Mouse (Mus musculus): ENCODE measurements around the gene Frmd6. TPM values are rescaled to one million over a fixed set of nuclear protein-coding genes. Genes with fewer than 3 reads are reported as not detected.

Gene Frmd6
- polyA plus RNA-seq (2015; fragmentation: Nextera tagmentation; extraction: Ambion mirVana) = 60.1 and 61.6 TPM in 2 replicates

DNA sequence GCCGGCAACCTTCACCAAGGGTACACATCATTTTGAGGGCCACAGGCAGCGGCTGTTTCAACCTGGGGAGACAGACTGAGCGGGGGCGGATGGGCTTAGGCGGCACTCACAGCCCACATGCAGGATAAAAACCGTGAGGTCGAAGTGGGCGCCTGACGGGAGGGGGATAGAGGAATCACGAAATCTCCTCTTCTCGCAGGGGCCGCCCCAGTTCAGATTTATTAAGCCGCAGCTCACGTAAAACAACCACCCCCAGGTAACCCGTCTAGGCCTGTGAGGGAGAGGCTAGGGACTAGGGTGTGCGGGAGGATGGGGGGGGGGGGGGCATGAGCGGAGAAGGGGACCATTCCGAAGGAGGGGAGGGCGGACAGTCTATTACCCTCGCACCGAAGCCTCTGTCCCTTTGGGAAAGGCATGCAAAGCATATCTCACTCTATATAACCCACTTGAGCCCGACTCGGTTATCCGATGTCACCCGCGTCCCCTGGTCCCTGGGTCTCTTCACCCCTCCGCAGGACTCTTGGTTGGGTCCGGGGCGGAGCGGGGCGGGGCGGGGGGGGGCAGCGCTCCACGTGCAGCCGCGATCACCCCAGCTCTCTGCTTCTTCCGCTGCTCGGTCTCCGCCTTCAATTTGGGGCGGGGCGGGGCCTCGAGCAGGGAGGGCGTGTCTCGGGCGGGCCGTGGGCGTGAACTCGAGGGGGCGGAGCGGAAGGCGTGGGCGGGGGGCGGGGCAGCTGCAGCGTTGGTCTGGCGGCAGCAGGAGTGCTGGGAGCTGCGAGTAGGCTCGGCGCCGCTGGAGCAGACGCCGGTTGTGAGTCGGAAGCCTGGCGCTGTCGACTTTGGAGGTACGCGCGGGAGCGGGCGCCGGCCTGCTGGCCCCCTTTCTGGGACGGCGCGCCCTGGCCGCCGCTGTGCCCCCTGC lies at the start of gene Frmd6:
Frmd6 (plus strand) TSS at position 786 of the 922 bp plus-strand sequence.
- Histone ChIP-seq H3K27me3 (no peaks in the 10 kb centered on the region), H3K36me3 (no peaks in the 10 kb centered on the region), H3K4me1 (peaks cover 28% of the 10 kb centered on the region), H3K9ac (peak within 1 kb of the TSS; percentile 93), H3K27ac (replicated peaks) (peak within 1 kb of the TSS; percentile 99), H3K9me3 (replicated peaks) (no peaks in the 10 kb centered on the region), H3K4me3 (replicated peaks) (peak within 1 kb of the TSS; percentile 92), H3K4me2 (replicated peaks) (peak within 1 kb of the TSS; percentile 67)
- peak; percentile 94 for ATAC-seq (ENCODE audit: insufficient number of reproducible peaks, low FRiP score, low TSS enrichment, low read depth)
- WGBS = under 1% methylated on average over 63 of the region's 75 CpGs

DNA sequence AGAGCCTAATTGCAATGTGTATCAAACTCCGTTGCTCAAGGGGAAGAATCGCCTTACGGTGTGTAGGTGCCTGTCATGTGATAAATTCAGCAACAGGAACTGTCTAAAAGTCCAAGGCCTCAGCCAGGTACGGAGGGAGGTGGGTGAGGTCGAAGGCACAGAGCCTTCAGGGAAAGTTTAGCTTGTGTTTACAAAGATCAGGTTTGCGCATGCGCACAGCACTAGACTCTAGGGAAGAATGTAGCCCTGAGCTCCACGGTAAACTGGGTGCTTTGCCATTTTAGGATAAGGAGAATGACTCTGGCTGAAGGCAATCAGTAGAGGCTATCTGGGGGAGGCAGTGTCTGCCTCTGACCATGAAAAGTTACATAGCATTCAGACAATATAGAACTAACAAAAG lies 49.7 kb upstream of the Frmd6 start:
- Histone ChIP-seq H3K9me3 (replicated peaks) (no peaks in the 10 kb centered on the region), H3K4me1 (no peaks in the 10 kb centered on the region), H3K36me3 (no peaks in the 10 kb centered on the region), H3K27me3 (no peaks in the 10 kb centered on the region), H3K27ac (replicated peaks) (no peak overlapping the region), H3K4me2 (replicated peaks) (no peak overlapping the region), H3K9ac (no peak overlapping the region), H3K4me3 (replicated peaks) (no peak overlapping the region)
- ATAC-seq (ENCODE audit: insufficient number of reproducible peaks, low FRiP score, low TSS enrichment, low read depth) = no peak
- WGBS = 75% methylated on average over 8 of the region's 8 CpGs

DNA sequence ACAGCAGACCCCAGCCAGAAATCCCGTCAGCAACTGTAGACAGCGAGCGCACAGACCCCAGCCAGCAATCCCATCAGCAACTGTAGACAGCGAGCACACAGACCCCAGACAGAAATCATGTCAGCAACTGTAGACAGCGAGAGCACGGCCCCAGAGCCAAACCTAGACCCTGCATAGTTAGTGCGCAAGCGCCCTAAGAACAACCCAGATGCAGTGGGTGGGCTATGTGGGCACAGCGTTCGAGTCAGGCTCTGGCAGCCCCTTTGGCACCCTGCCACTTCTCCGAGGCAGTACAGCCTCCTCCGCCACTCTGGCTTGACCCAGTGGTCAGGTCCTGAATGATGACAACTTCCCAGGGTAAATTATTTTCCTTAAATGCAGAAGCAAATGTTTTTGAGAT lies 48.6 kb upstream of the Frmd6 start:
- ATAC-seq (ENCODE audit: insufficient number of reproducible peaks, low FRiP score, low TSS enrichment, low read depth) = no peak
- H3K4me2 ChIP-seq (replicated peaks) = no peak overlapping the region
- no peaks in the 10 kb centered on the region for H3K9me3 ChIP-seq (replicated peaks)
- no peaks in the 10 kb centered on the region for H3K27me3 ChIP-seq
- H3K4me1 ChIP-seq = no peaks in the 10 kb centered on the region
- WGBS = 68% methylated on average over 12 of the region's 12 CpGs
- H3K4me3 ChIP-seq (replicated peaks) = no peak overlapping the region
- H3K27ac ChIP-seq (replicated peaks) = no peak overlapping the region
- no peak overlapping the region for H3K9ac ChIP-seq
- no peaks in the 10 kb centered on the region for H3K36me3 ChIP-seq

DNA sequence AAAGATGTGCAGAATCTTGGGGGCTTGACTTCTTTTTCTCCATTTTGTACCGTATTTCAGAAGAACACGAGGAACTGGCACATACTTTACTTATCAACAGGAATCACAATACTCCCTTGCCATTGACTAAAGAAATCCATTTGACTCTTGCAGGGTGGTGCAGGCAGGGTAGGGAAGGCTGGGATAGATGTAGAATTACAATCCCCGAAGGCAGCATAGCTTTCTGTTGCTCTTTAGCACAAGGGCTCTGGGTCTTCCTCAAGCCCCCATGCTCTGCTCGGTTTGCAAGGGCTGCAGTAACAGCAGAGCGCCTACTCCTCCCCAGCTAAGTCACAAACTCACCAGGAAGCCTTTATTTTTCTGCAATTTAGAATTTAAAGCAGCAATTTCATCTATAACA lies 47.8 kb upstream of the Frmd6 start:
- H3K9me3 ChIP-seq (replicated peaks) = no peaks in the 10 kb centered on the region
- H3K36me3 ChIP-seq = no peaks in the 10 kb centered on the region
- no peak overlapping the region for H3K4me2 ChIP-seq (replicated peaks)
- H3K4me3 ChIP-seq (replicated peaks) = no peak overlapping the region
- no peak overlapping the region for H3K9ac ChIP-seq
- 49% methylated on average over 5 of the region's 5 CpGs for WGBS
- ATAC-seq (ENCODE audit: insufficient number of reproducible peaks, low FRiP score, low TSS enrichment, low read depth) = no peak
- H3K27ac ChIP-seq (replicated peaks) = no peak overlapping the region
- 0 out of 2 replicates have a peak, but pooled peaks cover 2% of the 10 kb centered on the region for H3K4me1 ChIP-seq
- H3K27me3 ChIP-seq = no peaks in the 10 kb centered on the region

DNA sequence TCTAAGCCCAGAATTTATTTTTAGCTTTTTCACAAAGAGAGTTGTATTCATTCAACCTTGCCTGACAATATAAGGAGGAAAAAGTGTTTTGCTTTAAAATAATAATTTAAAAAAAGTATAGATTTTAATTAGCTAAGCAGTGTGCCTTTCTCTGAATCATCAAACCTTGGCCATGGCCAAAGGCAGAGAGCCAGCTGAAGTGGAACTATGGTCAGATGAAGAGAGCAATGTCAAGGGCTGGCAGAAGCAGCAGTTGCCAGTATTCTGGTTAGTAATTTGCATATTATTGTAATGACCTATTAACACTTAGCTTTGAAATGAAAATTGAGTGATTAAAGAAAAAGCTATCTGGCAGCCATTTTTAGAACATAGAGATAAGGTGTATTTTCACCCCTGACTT lies 47.4 kb upstream of the Frmd6 start:
- Histone ChIP-seq H3K27me3 (no peaks in the 10 kb centered on the region), H3K9me3 (replicated peaks) (no peaks in the 10 kb centered on the region), H3K4me2 (replicated peaks) (no peak overlapping the region), H3K4me1 (0 out of 2 replicates have a peak, but pooled peaks cover 4% of the 10 kb centered on the region), H3K4me3 (replicated peaks) (no peak overlapping the region), H3K36me3 (no peaks in the 10 kb centered on the region), H3K27ac (replicated peaks) (no peak overlapping the region), H3K9ac (no peak overlapping the region)
- ATAC-seq (ENCODE audit: insufficient number of reproducible peaks, low FRiP score, low TSS enrichment, low read depth) = no peak

DNA sequence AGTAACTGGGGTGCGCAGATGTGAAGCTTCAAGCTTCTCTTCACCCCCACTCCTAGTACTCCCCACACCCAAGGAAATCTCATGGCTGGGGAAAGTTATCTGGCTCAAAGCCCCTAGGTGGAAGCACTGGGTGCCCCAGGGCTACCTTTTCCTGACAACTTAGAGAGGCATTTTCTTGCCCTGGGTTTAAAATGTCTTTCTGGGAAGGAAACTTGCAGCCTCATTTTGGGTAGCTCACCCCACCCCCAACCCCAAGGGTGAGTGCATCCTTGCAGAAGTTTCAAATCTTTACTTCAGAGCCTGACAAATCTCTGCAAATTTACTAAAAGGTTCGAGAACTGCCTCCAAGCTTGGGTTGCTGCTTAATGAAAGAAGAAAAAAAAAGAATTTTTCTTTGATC lies 47.0 kb upstream of the Frmd6 start:
- H3K27me3 ChIP-seq = no peaks in the 10 kb centered on the region
- no peak overlapping the region for H3K4me2 ChIP-seq (replicated peaks)
- no peaks in the 10 kb centered on the region for H3K9me3 ChIP-seq (replicated peaks)
- no peak for ATAC-seq (ENCODE audit: insufficient number of reproducible peaks, low FRiP score, low TSS enrichment, low read depth)
- H3K9ac ChIP-seq = no peak overlapping the region
- H3K36me3 ChIP-seq = no peaks in the 10 kb centered on the region
- no peak overlapping the region for H3K27ac ChIP-seq (replicated peaks)
- 61% methylated on average over 2 of the region's 2 CpGs for WGBS
- peaks cover 8% of the 10 kb centered on the region for H3K4me1 ChIP-seq
- no peak overlapping the region for H3K4me3 ChIP-seq (replicated peaks)

DNA sequence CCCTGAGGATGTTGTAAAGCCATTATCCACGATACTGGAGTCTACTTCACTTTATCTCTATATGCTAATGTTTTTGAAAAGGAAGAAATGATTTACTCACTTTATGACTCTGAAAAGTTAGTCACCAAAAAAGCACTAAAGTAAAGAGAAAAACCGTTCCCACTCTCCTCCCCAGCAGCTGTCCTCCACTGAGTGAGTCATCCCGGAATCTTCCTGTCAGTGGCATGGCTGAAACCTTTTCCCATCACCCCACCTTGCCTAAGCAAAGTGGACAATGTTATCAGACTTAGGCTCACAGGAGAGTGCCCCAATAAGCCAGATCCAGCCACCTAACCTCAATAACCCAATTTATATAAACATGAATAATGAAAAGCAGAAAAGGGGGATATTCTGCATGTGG lies 46.6 kb upstream of the Frmd6 start:
- H3K4me2 ChIP-seq (replicated peaks) = no peak overlapping the region
- no peaks in the 10 kb centered on the region for H3K36me3 ChIP-seq
- no peak overlapping the region for H3K27ac ChIP-seq (replicated peaks)
- ATAC-seq (ENCODE audit: insufficient number of reproducible peaks, low FRiP score, low TSS enrichment, low read depth) = no peak
- 45% methylated on average over 3 of the region's 3 CpGs for WGBS
- H3K9ac ChIP-seq = no peak overlapping the region
- H3K27me3 ChIP-seq = no peaks in the 10 kb centered on the region
- H3K4me3 ChIP-seq (replicated peaks) = no peak overlapping the region
- no peaks in the 10 kb centered on the region for H3K9me3 ChIP-seq (replicated peaks)
- peaks cover 13% of the 10 kb centered on the region for H3K4me1 ChIP-seq

DNA sequence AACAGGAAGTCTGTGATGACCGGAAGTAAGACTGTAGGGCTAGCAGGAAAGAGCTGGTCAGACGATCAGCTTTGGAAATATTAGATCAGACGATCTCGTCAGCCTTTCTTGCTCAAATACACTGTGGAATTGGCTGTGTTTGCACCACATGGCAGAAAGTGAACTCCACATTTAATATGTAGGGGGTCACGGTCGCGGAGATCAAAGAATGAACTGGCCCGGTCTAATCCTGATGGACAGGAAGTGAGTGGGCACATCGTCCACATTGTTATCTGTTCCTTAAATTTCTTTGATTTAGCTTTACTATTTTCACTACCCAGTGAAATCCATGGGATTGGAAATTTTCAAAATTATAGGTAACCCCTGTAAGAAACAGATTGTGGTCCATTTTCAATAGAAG lies 42.3 kb upstream of the Frmd6 start:
- 33% methylated on average over 9 of the region's 9 CpGs for WGBS
- no peak for ATAC-seq (ENCODE audit: insufficient number of reproducible peaks, low FRiP score, low TSS enrichment, low read depth)
- no peak overlapping the region for H3K4me3 ChIP-seq (replicated peaks)
- H3K9me3 ChIP-seq (replicated peaks) = no peaks in the 10 kb centered on the region
- H3K4me1 ChIP-seq = peaks cover 20% of the 10 kb centered on the region
- H3K36me3 ChIP-seq = no peaks in the 10 kb centered on the region
- no peaks in the 10 kb centered on the region for H3K27me3 ChIP-seq
- no peak overlapping the region for H3K9ac ChIP-seq
- H3K4me2 ChIP-seq (replicated peaks) = no peak overlapping the region
- H3K27ac ChIP-seq (replicated peaks) = no peak overlapping the region

DNA sequence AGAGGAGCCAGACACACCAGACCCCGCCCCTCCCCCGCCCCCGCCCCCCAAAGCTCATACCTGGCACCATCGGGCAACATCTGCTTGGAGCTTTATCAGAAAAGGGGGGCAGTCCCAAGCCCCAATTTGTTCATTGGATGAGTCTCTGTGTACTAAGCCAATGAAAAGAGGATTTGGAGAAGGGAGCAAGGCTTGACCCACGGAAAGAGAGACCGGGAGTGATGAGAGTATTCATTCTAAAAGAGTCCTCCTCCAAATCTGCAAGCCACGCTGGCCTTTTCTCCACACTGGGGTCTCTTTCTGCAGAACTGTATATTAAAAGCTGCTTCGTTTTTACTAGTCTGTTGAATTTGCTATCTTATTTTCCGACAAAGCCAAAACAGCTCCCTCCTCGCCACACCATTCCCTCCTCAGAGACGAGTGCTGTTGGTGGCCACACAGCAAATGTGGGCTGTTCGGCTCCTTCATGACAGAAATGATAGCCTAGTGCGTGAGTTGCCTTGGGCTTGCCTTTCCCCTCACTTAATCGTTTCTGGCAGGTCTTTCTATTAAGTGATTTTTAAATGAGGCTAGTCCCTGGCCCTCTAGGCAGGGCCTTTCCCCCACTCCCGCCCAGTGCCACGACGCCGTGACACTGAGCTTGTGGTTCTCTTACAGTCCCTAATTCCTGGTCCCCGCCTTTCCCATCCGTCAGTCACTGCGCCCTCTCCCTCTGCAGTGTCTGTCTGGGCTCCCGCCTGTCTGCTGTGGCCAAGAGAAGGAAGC lies 41.7 kb upstream of the Frmd6 start:
- peak; percentile 87 for ATAC-seq (ENCODE audit: insufficient number of reproducible peaks, low FRiP score, low TSS enrichment, low read depth)
- 14% methylated on average over 22 of the region's 22 CpGs for WGBS
- no peaks in the 10 kb centered on the region for H3K36me3 ChIP-seq
- no peaks in the 10 kb centered on the region for H3K27me3 ChIP-seq
- H3K4me1 ChIP-seq = peaks cover 20% of the 10 kb centered on the region
- H3K9me3 ChIP-seq (replicated peaks) = no peaks in the 10 kb centered on the region
- peak overlapping the region; percentile 25; the same call in 1 of the 2 replicates for H3K27ac ChIP-seq (replicated peaks)
- H3K9ac ChIP-seq = no peak overlapping the region
- no peak overlapping the region for H3K4me3 ChIP-seq (replicated peaks)
- peak overlapping the region; percentile 30 for H3K4me2 ChIP-seq (replicated peaks)

DNA sequence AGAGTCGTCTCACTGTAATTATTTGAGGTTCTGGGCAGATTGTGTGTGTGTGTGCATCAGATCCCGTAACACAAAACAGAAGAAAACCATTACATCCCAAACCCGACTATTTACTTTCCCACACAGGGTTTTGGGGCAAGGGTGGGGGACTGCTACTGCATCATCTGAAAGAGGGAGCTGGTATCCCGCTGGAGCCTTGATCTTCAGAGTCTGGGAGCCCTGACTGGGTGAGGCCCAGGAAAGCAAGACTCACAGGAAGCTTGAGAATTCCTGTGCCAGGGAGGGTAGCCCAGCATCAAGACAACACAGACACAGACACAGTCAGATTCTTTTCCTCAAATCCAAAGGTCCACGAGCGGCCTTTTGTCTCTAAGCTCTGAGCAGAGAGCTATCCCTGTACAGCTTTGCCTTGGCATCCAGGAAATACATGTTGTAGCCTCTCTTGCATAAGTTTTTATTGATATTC lies 41.0 kb upstream of the Frmd6 start:
- Histone ChIP-seq H3K27me3 (no peaks in the 10 kb centered on the region), H3K4me1 (peaks cover 20% of the 10 kb centered on the region), H3K9me3 (replicated peaks) (no peaks in the 10 kb centered on the region), H3K36me3 (no peaks in the 10 kb centered on the region), H3K27ac (replicated peaks) (0 out of 2 replicates have a peak overlapping the region, but pooled peaks have one; percentile 25), H3K9ac (no peak overlapping the region), H3K4me3 (replicated peaks) (no peak overlapping the region), H3K4me2 (replicated peaks) (peak overlapping the region; percentile 30)
- no peak; the same call in 1 of the 2 replicates for ATAC-seq (ENCODE audit: insufficient number of reproducible peaks, low FRiP score, low TSS enrichment, low read depth)
- 21% methylated on average over 6 of the region's 6 CpGs for WGBS

DNA sequence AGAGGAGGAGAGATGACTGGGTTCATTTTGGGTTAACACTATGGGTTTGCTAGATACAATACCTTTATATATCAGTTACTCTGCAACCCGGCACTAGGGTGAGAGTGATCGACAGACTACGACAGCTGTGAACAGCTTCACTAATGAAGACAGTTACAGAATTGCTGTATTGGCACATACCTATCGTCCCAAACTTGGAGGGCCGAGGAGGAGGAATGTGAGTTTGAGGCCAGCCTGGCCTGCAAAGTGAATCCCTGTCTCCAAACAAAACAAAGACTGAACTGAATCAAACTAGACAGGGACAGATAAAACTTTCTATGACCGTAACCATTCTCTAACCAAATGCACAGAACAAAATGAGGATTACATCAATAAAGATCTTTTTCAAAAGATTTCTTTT lies 36.0 kb upstream of the Frmd6 start:
- no peak for ATAC-seq (ENCODE audit: insufficient number of reproducible peaks, low FRiP score, low TSS enrichment, low read depth)
- Histone ChIP-seq H3K27ac (replicated peaks) (no peak overlapping the region), H3K4me2 (replicated peaks) (no peak overlapping the region), H3K36me3 (no peaks in the 10 kb centered on the region), H3K9ac (no peak overlapping the region), H3K4me1 (peaks cover under 1% of the 10 kb centered on the region; the same call in 1 of the 2 replicates), H3K9me3 (replicated peaks) (no peaks in the 10 kb centered on the region), H3K27me3 (no peaks in the 10 kb centered on the region), H3K4me3 (replicated peaks) (no peak overlapping the region)
- WGBS = 80% methylated on average over 6 of the region's 6 CpGs
